Mouse (Mus musculus) midbrain, embryonic 13.5 days (tissue): ENCODE data around the gene Gm17521. TPM values are rescaled to one million over a fixed set of nuclear protein-coding genes. Genes with fewer than 3 reads are reported as not detected.
"Not testable (repeated sequence)": the region's sequence is repeated elsewhere in the genome, so short reads cannot be mapped to it uniquely, and the experiment has no call there.

Experiments
- ATAC-seq: fragments of 200-750 bp; cut with Nextera tagmentation; 2 replicates; pipeline ENCODE4 v1.8.0; 2017; ENCODE audit warnings: mild to moderate bottlenecking, moderate TSS enrichment, moderate library complexity
- H3K27ac ChIP-seq: fragments of 300-500 bp; sonication (generic); 2 replicates; pipeline ENCODE4 v1.5.1; 2015; ENCODE audit warnings: inconsistent platforms, mild to moderate bottlenecking, moderate library complexity
- H3K27me3 ChIP-seq: fragments of 300-500 bp; sonication (generic); 2 replicates; pipeline ENCODE4 v1.6.1; 2015; ENCODE audit warnings: mild to moderate bottlenecking, inconsistent platforms
- H3K36me3 ChIP-seq: fragments of 300-500 bp; sonication (generic); 2 replicates; pipeline ENCODE4 v1.6.1; 2015; ENCODE audit warnings: mild to moderate bottlenecking, inconsistent platforms
- H3K4me1 ChIP-seq: fragments of 300-500 bp; sonication (generic); replicated peaks from 2 replicates; pipeline ENCODE4 v1.6.1; 2015; ENCODE audit warnings: inconsistent platforms
- H3K4me2 ChIP-seq: fragments of 300-500 bp; sonication (generic); replicated peaks from 2 replicates; pipeline ENCODE4 v1.6.1; 2015; ENCODE audit warnings: moderate library complexity, mild to moderate bottlenecking, inconsistent platforms
- H3K4me3 ChIP-seq: fragments of 300-500 bp; sonication (generic); replicated peaks from 2 replicates; pipeline ENCODE4 v1.5.1; 2015; ENCODE audit warnings: mild to moderate bottlenecking, inconsistent platforms
- H3K9ac ChIP-seq: fragments of 300-500 bp; sonication (generic); replicated peaks from 2 replicates; pipeline ENCODE4 v1.6.1; 2015; ENCODE audit warnings: mild to moderate bottlenecking, inconsistent platforms
- H3K9me3 ChIP-seq: fragments of 300-500 bp; sonication (generic); 2 replicates; pipeline ENCODE4 v1.6.1; 2016; ENCODE audit warnings: mild to moderate bottlenecking, inconsistent platforms
- WGBS: fragments of 180-500 bp; shearing (Covaris S2); methylation state at CpG from one replicate; pipeline ENCODE4 v1.1.7; 2015; 5-methylcytosine and 5-hydroxymethylcytosine counted together
- polyA plus RNA-seq: library from polyadenylated mRNA; unstranded; fragments of >200 nt; fragmentation: Nextera tagmentation; extraction: Ambion mirVana; gene quantifications from 2 replicates; pipeline ENCODE4 v1.2.1, GENCODE M21; 2015

Gene Gm17521
- not detected in 2 replicates for polyA plus RNA-seq

DNA sequence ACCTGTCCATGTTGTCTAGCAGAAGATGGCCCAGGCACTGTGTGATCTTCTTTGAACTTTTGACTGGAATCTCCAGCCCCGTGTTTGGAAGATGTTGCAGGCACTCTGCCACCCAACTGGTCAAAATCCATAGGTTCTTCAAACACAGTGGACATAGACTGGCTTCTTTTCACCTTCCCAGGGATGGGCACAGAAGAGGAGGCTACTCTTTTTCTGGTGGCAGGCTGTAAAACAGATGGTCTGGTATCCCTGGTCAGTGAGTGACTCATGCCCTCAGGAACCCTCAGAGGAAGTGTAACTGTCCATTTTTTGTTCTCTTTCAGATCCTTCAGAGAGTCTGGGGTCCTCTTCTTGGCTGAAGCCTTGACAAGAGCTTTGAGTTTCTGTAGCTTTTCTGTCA lies at the start of gene Gm17521:
Gene Gm17521 (minus strand): TSS at position 101 of the 400 bp plus-strand sequence.
- not testable (repeated sequence) for H3K4me3 ChIP-seq, H3K27ac ChIP-seq, H3K27me3 ChIP-seq, H3K9ac ChIP-seq, H3K4me2 ChIP-seq, H3K9me3 ChIP-seq, H3K4me1 ChIP-seq, H3K36me3 ChIP-seq, ATAC-seq
- 73% methylated on average over 1 of the region's 1 CpGs for WGBS

DNA sequence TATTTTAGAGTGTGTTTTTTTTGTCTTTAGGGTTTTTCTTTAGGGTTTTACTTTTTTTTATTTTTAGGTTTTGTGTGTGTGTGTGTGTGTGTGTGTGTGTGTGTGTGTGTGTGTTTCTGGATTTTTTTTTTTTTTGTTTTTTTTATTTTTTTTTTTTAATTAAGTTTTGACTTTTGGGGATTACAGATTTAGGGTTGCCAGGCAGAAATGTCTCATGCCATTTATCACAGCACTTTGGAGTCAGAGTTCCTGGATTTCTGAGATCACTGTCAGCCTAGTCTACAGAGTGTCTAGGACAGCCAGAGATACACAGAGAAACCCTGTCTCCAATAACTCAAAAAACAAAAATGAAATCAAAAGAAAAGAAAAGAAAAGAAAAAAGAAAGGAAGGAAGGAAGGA lies 14.5 kb upstream of the Gm17521 start:
- Histone ChIP-seq H3K4me3 (no peak overlapping the region), H3K36me3 (no peaks in the 10 kb centered on the region), H3K4me1 (no peaks in the 10 kb centered on the region), H3K4me2 (no peak overlapping the region), H3K9me3 (no peaks in the 10 kb centered on the region), H3K27me3 (no peaks in the 10 kb centered on the region), H3K27ac (no peak overlapping the region), H3K9ac (no peak overlapping the region)
- ATAC-seq: no peak

DNA sequence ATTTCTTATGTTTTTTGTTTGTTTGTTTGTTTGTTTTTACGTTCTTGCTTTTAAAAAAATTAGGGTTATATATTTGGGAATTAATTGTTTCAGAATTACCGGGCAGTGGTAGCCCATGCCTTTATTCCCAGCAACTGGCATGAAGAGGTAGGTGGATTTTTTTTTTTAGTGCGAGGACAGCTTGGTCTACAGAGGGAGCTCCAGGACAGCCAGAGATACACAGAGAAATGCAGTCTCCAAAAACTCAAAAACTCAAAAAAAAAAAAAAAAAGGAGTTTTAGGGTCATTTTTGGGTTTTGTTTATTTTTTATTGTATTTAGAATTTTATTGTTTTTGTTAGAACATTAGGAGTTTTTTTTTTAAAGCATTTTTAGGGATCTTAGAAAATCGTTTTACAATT lies 14.0 kb upstream of the Gm17521 start:
- H3K9ac ChIP-seq: no peak overlapping the region
- no peak overlapping the region for H3K27ac ChIP-seq
- no peaks in the 10 kb centered on the region for H3K36me3 ChIP-seq
- no peak overlapping the region for H3K4me3 ChIP-seq
- ATAC-seq: no peak
- no peaks in the 10 kb centered on the region for H3K27me3 ChIP-seq
- H3K4me2 ChIP-seq: no peak overlapping the region
- no peaks in the 10 kb centered on the region for H3K9me3 ChIP-seq
- H3K4me1 ChIP-seq: no peaks in the 10 kb centered on the region
- 70% methylated on average over 4 of the region's 4 CpGs for WGBS

Other genes starting within 250 kb of the Gm17521 start
- gene Cldn34c1, start 73.8 kb upstream of the Gm17521 start, polyA plus RNA-seq: 45.7 and 46.5 TPM in 2 replicates
- not detected in 2 replicates for gene Srsx, start 192.8 kb upstream of the Gm17521 start, polyA plus RNA-seq
- gene Gm17577, start 217.2 kb upstream of the Gm17521 start, polyA plus RNA-seq: not detected in 2 replicates